Comparison of ENCODE assay signal across 11 mouse cellular contexts in the genomic region with DNA sequence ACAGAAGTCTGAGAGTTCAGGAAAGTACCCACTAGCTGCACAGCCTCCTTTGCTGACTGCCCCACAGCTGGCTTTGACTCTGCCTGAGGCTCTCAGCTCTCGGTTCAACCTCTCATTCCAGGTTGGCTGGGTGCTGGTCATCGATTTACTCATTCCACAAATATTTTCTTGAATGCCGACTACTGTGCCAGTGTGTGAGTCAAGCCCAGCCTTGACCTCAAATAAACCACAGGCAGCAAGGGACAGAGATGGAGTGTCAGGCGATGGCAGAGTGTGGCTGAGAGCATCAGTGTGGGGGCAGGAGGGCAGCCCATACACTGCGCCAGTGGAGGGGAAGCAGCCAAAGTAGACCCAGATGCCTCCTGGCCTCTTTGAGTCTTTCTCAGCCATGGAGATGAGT.
DNase-seq lines count a peak whose midpoint lies in the region; ATAC-seq and TF ChIP-seq lines count a peak whose summit lies in the region.
"Had no signal": no experiment of that assay in that cellular context is flagged by ENCODE, and none has a peak within 500 bp of the region (broad histone marks: within the 10 kb centered on the region; RNA-seq: fewer than 3 reads in every experiment).

No protein-coding gene starts in this region.

- WGBS in heart, embryonic 16.5 days: 36% methylated on average over 5 of the region's 5 CpGs
- WGBS in limb, embryonic 15.5 days: 47% methylated on average over 5 of the region's 5 CpGs
- 42% methylated on average over 5 of the region's 5 CpGs for WGBS in stomach, embryonic 15.5 days

- H3K27me3 ChIP-seq in heart, embryonic 16.5 days (ENCODE audit: control insufficient read depth, insufficient read depth, low read length): no peaks in the 10 kb centered on the region
- no peaks in the 10 kb centered on the region for H3K27me3 ChIP-seq in limb, embryonic 15.5 days
- H3K27me3 ChIP-seq in stomach, embryonic 15.5 days (replicated peaks): no peaks in the 10 kb centered on the region
- H3K27me3 ChIP-seq: limb, embryonic 13.5 days had no signal

- H3K27ac ChIP-seq in heart, embryonic 16.5 days (ENCODE audit: low read length): peak overlapping the region; percentile 51; the same call in 1 of the 2 replicates
- H3K27ac ChIP-seq in limb, embryonic 15.5 days: no peak overlapping the region
- H3K27ac ChIP-seq in stomach, embryonic 15.5 days: peak overlapping the region; percentile 57
- no peak overlapping the region for H3K27ac ChIP-seq in layer of hippocampus, adult 2 months
- H3K27ac ChIP-seq: limb, embryonic 13.5 days; neural tube, embryonic 12.5 days had no signal

- no peak for TF ChIP-seq CTCF in layer of hippocampus, adult 2 months (conservative IDR thresholded peaks at IDR 0.05)

- DNase-seq in ovary, adult 18-20 months (ENCODE audit: low spot score): peak; percentile 18
- DNase-seq in ovary, postnatal 10 days (ENCODE audit: low spot score): no peak
- no peak for DNase-seq in c-Kit-positive CD71-positive TER-119-positive erythroid progenitor cells, embryonic 14.5 days (ENCODE audit: low spot score)
- DNase-seq in layer of hippocampus, adult 2 months (ENCODE audit: low spot score in 2 of 2): no peak

- H3K36me3 ChIP-seq in heart, embryonic 16.5 days (ENCODE audit: control insufficient read depth, insufficient read depth): no peaks in the 10 kb centered on the region
- no peaks in the 10 kb centered on the region for H3K36me3 ChIP-seq in limb, embryonic 15.5 days
- H3K36me3 ChIP-seq in stomach, embryonic 15.5 days: no peaks in the 10 kb centered on the region
- H3K36me3 ChIP-seq: limb, embryonic 13.5 days; neural tube, embryonic 12.5 days had no signal

- no peaks in the 10 kb centered on the region for H3K9me3 ChIP-seq in heart, embryonic 16.5 days (replicated peaks; ENCODE audit: control insufficient read depth, low read length)
- no peaks in the 10 kb centered on the region for H3K9me3 ChIP-seq in limb, embryonic 15.5 days
- no peaks in the 10 kb centered on the region for H3K9me3 ChIP-seq in stomach, embryonic 15.5 days
- H3K9me3 ChIP-seq: limb, embryonic 13.5 days; neural tube, embryonic 12.5 days had no signal

- 0 out of 2 replicates have a peak, but pooled peaks have one; percentile 30 for ATAC-seq in heart, embryonic 16.5 days (replicated peaks; ENCODE audit: extremely low read depth, insufficient read depth, low FRiP score)
- ATAC-seq in limb, embryonic 15.5 days (ENCODE audit: insufficient number of reproducible peaks, low FRiP score, low TSS enrichment, low read depth): peak; percentile 65; the same call in 1 of the 2 replicates
- peak; percentile 16; the same call in 1 of the 2 replicates for ATAC-seq in stomach, embryonic 15.5 days (ENCODE audit: insufficient read depth, low FRiP score, low read depth)
- ATAC-seq in inflammation-experienced regulatory T-cells, adult 6 months: no peak
- ATAC-seq: hindbrain, embryonic 16.5 days had no signal

- H3K4me2 ChIP-seq in heart, embryonic 16.5 days (ENCODE audit: low read depth, low read length): no peak overlapping the region
- no peak overlapping the region for H3K4me2 ChIP-seq in limb, embryonic 15.5 days
- H3K4me2 ChIP-seq in stomach, embryonic 15.5 days: no peak overlapping the region
- H3K4me2 ChIP-seq: neural tube, embryonic 12.5 days had no signal

- no peak overlapping the region for H3K4me3 ChIP-seq in heart, embryonic 16.5 days (ENCODE audit: low read length)
- no peak overlapping the region for H3K4me3 ChIP-seq in limb, embryonic 15.5 days
- no peak overlapping the region for H3K4me3 ChIP-seq in stomach, embryonic 15.5 days (replicated peaks)
- no peak overlapping the region for H3K4me3 ChIP-seq in layer of hippocampus, adult 2 months
- H3K4me3 ChIP-seq: limb, embryonic 13.5 days; neural tube, embryonic 12.5 days had no signal

- no peak overlapping the region for H3K9ac ChIP-seq in heart, embryonic 16.5 days (ENCODE audit: low read length)
- H3K9ac ChIP-seq in limb, embryonic 15.5 days: no peak overlapping the region
- H3K9ac ChIP-seq in stomach, embryonic 15.5 days: no peak overlapping the region
- H3K9ac ChIP-seq: limb, embryonic 13.5 days; neural tube, embryonic 12.5 days had no signal

- peaks cover 15% of the 10 kb centered on the region for H3K4me1 ChIP-seq in heart, embryonic 16.5 days (ENCODE audit: control insufficient read depth, insufficient read depth, low read length)
- H3K4me1 ChIP-seq in limb, embryonic 15.5 days: peaks cover 9% of the 10 kb centered on the region; the same call in 1 of the 2 replicates
- H3K4me1 ChIP-seq in stomach, embryonic 15.5 days: peaks cover 18% of the 10 kb centered on the region
- H3K4me1 ChIP-seq: neural tube, embryonic 12.5 days had no signal

Comparison
In these comparisons a context has a peak if more than half of its experiments do, and no peak if none do; other contexts are left out.
1. H3K27ac ChIP-seq: peak in heart, embryonic 16.5 days (single experiment) and stomach, embryonic 15.5 days (single experiment); none in limb, embryonic 15.5 days (single experiment) and layer of hippocampus, adult 2 months (single experiment).